Mouse (Mus musculus) lung, postnatal 0 days (tissue): ENCODE results near the gene Dpep2nb. TPM values are rescaled to one million over a fixed set of nuclear protein-coding genes. Genes with fewer than 3 reads are reported as not detected.

ENCODE experiments used
- ATAC-seq: fragments of 200-750 bp; cut with Nextera tagmentation; 2 replicates; pipeline ENCODE4 v1.8.0; 2017; ENCODE audit warnings: moderate library complexity
- DNase-seq: peaks from one replicate; pipeline ENCODE4 v3.0.0-alpha.2; 2016; ENCODE audit warnings: low spot score
- H3K27ac ChIP-seq: fragments of 300-500 bp; sonication (generic); 2 replicates; pipeline ENCODE4 v1.5.1; 2014; ENCODE audit warnings: antibody characterized with exemption, mild to moderate bottlenecking, low read length, mixed read lengths
- H3K27me3 ChIP-seq: fragments of 300-500 bp; sonication (generic); replicated peaks from 2 replicates; pipeline ENCODE4 v1.6.1; 2014; ENCODE audit warnings: low read length, mixed read lengths; ENCODE audit not compliant: insufficient read depth
- H3K36me3 ChIP-seq: fragments of 300-500 bp; sonication (generic); 2 replicates; pipeline ENCODE4 v1.6.1; 2014; ENCODE audit warnings: low read length, mixed read lengths; ENCODE audit not compliant: insufficient read depth
- H3K4me1 ChIP-seq: fragments of 300-500 bp; sonication (generic); 2 replicates; pipeline ENCODE4 v1.6.1; 2014; ENCODE audit warnings: antibody characterized with exemption, low read depth, low read length, mixed read lengths; ENCODE audit not compliant: insufficient read depth
- H3K4me2 ChIP-seq: fragments of 300-500 bp; sonication (generic); replicated peaks from 2 replicates; pipeline ENCODE4 v1.6.1; 2014; ENCODE audit warnings: low read depth, mild to moderate bottlenecking, low read length, moderate library complexity, mixed read lengths
- H3K4me3 ChIP-seq: fragments of 300-500 bp; sonication (generic); 2 replicates; pipeline ENCODE4 v1.5.1; 2014; ENCODE audit warnings: low read depth, low read length
- H3K9ac ChIP-seq: fragments of 300-500 bp; sonication (generic); replicated peaks from 2 replicates; pipeline ENCODE4 v1.6.1; 2014; ENCODE audit warnings: low read depth, mild to moderate bottlenecking
- H3K9me3 ChIP-seq: fragments of 300-500 bp; sonication (generic); 2 replicates; pipeline ENCODE4 v1.6.1; 2016; ENCODE audit warnings: low read length, mixed read lengths
- CTCF ChIP-seq: IDR thresholded peaks from 2 replicates; pipeline ENCODE4 v1.5.1; 2016; ENCODE audit warnings: antibody characterized with exemption, mild to moderate bottlenecking
- EP300 ChIP-seq: IDR thresholded peaks from 2 replicates; pipeline ENCODE4 v1.6.1; 2016; ENCODE audit warnings: antibody characterized with exemption, mild to moderate bottlenecking, control low read depth
- WGBS: fragments of 180-500 bp; shearing (Covaris S2); extraction: QIAGEN DNeasy Blood & Tissue Kit; methylation state at CpG from one replicate; pipeline ENCODE4 v1.1.7; 2014; 5-methylcytosine and 5-hydroxymethylcytosine counted together
- polyA plus RNA-seq: library from polyadenylated mRNA; unstranded; fragments of >200 nt; fragmentation: Nextera tagmentation; extraction: Ambion mirVana; gene quantifications from 2 replicates; pipeline ENCODE4 v1.2.1, GENCODE M21; 2015

Dpep2nb gene
- polyA plus RNA-seq, 1 experiment from 2014 or later = not detected

DNA sequence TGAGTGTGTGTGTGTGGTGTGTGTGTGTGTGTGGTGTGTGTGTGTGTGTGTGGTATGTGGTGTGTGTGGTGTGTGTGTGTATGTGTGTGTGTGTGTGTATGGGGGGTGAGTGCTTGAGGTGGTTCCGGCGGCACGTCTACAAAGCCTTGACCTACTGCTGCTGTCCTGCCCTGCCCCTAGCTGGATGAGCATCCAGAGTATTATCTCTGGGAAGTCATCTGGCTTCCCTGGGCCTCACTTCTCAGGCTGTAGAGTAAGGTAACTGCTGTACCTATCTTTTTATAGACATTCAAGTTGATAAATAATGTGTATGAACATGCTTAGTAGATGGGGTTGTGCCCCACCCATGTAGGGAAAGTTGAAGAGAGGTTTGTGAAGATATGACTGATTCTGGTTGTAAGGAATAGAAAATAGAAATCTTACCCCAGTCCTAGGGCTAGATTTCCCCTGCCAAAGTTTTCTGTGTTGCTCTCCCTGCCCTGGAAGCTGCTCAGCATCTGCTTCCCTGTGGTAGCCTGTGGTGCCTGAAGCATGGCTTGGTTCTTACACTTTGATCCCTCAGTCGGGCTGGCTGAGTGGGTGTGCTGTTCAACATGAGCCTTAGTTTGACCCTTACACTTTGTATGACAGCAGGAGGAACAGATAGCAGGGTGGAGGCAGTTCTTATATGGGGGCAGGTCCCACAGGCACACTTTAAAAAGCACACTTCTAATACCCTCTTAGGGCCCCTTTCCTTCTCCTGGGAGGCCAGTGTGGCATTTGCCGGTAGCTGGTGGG is 42.3 kb upstream of the Dpep2nb start:
- no peaks in the 10 kb centered on the region for H3K36me3 ChIP-seq
- no peak overlapping the region for H3K9ac ChIP-seq
- H3K9me3 ChIP-seq = no peaks in the 10 kb centered on the region
- no peak overlapping the region for H3K4me2 ChIP-seq
- TF ChIP-seq CTCF = no peak
- TF ChIP-seq EP300 = no peak
- H3K27me3 ChIP-seq = no peaks in the 10 kb centered on the region
- no peak overlapping the region for H3K27ac ChIP-seq
- no peak overlapping the region for H3K4me3 ChIP-seq
- 85% methylated on average over 5 of the region's 5 CpGs for WGBS
- DNase-seq (no peak), ATAC-seq (no peak)
- no peaks in the 10 kb centered on the region for H3K4me1 ChIP-seq

- Histone ChIP-seq H3K4me3 (no peak overlapping the region), H3K4me1 (no peaks in the 10 kb centered on the region), H3K27ac (no peak overlapping the region), H3K36me3 (no peaks in the 10 kb centered on the region), H3K27me3 (no peaks in the 10 kb centered on the region), H3K9me3 (no peaks in the 10 kb centered on the region), H3K9ac (no peak overlapping the region), H3K4me2 (no peak overlapping the region)
- ATAC-seq (no peak), DNase-seq (no peak)
- TF ChIP-seq EP300 (no peak), CTCF (no peak)
- 92% methylated on average over 11 of the region's 11 CpGs for WGBS
These were observed 41.2 kb upstream of the Dpep2nb start for GRCm38 (mm10) chr8:106046872-106047559.

GRCm38 (mm10) chr8:106044151-106044550 is 38.4 kb upstream of the Dpep2nb start:
- Histone ChIP-seq H3K4me3 (no peak overlapping the region), H3K9ac (no peak overlapping the region), H3K36me3 (no peaks in the 10 kb centered on the region), H3K4me1 (no peaks in the 10 kb centered on the region), H3K4me2 (no peak overlapping the region), H3K27me3 (no peaks in the 10 kb centered on the region), H3K27ac (no peak overlapping the region), H3K9me3 (no peaks in the 10 kb centered on the region)
- WGBS = 76% methylated on average over 3 of the region's 3 CpGs
- no peak for ATAC-seq
- TF ChIP-seq EP300 (no peak), CTCF (no peak)
- DNase-seq = no peak

DNA sequence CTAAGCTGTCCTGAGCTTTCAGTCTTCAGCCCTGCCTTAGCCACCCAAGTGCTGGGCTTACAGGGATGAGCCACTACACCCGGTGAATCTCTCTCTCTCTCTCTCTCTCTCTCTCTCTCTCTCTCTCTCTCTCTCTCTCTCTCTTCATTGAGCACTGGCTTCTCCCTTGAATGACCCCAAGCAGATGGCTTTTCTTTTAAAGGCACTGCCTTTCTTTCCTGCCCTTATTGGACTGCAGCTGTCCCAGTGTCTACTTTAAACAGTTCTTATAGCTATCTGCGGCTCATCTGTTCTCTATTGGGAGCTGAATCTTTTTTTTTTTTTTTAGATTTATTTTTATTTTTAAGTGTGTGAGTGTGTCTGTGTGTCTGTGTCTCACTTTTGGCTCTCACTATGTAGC is 37.3 kb upstream of the Dpep2nb start:
- ATAC-seq (no peak), DNase-seq (no peak)
- H3K36me3 ChIP-seq = no peaks in the 10 kb centered on the region
- no peak overlapping the region for H3K9ac ChIP-seq
- H3K27me3 ChIP-seq = no peaks in the 10 kb centered on the region
- TF ChIP-seq CTCF (no peak), EP300 (no peak)
- H3K4me3 ChIP-seq = no peak overlapping the region
- H3K4me1 ChIP-seq = no peaks in the 10 kb centered on the region
- no peaks in the 10 kb centered on the region for H3K9me3 ChIP-seq
- no peak overlapping the region for H3K4me2 ChIP-seq
- H3K27ac ChIP-seq = no peak overlapping the region
- 70% methylated on average over 2 of the region's 2 CpGs for WGBS

DNA sequence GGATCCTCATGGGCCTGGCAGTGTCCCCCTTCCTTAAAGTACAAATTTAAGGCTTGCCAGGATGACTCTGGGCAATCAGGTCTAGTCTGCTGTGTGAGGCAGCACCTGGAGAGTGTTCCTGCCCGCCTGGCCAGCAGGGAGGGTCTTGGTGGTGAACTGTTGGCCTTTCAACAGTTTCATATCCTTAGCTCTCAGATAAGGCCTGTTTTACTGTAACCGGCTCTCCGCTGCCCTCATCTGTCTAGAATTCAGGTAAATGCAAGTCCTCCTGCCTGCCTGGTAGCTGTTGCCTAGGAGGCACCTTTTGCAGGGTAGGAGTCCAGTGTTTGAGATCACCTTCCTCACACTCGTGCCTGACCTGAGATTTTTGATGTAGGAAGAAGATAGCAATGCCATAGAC is 34.4 kb upstream of the Dpep2nb start:
- TF ChIP-seq EP300 = no peak
- TF ChIP-seq CTCF = no peak
- no peak overlapping the region for H3K9ac ChIP-seq
- no peaks in the 10 kb centered on the region for H3K27me3 ChIP-seq
- H3K36me3 ChIP-seq = no peaks in the 10 kb centered on the region
- WGBS = 64% methylated on average over 4 of the region's 4 CpGs
- H3K4me3 ChIP-seq = no peak overlapping the region
- H3K4me2 ChIP-seq = no peak overlapping the region
- no peaks in the 10 kb centered on the region for H3K4me1 ChIP-seq
- H3K9me3 ChIP-seq = no peaks in the 10 kb centered on the region
- no peak overlapping the region for H3K27ac ChIP-seq
- DNase-seq = no peak
- no peak for ATAC-seq

DNA sequence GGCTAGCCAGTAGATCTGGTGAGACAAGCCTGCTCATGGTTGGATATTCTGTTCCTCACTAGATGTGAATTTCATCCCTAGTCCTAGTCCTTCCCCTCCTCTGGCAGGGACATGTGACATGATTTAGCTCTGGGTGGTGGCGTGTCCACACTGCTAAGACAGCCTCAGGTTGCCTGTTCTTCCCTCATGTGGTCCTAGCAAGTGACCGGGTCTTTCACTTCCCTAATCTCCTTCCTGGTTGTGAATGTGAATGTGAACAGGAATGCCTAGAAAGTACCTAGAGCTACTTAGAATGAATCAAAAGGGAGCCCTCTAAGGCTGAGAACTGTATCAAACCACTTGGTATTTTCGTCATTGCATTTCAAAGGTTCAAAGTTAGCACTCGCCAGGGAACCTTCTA is 33.8 kb upstream of the Dpep2nb start:
- no peak overlapping the region for H3K4me3 ChIP-seq
- DNase-seq = no peak
- no peak overlapping the region for H3K27ac ChIP-seq
- H3K27me3 ChIP-seq = no peaks in the 10 kb centered on the region
- ATAC-seq = no peak
- H3K36me3 ChIP-seq = no peaks in the 10 kb centered on the region
- H3K4me2 ChIP-seq = no peak overlapping the region
- TF ChIP-seq EP300 (no peak), CTCF (no peak)
- H3K4me1 ChIP-seq = no peaks in the 10 kb centered on the region
- no peaks in the 10 kb centered on the region for H3K9me3 ChIP-seq
- 78% methylated on average over 4 of the region's 4 CpGs for WGBS
- H3K9ac ChIP-seq = no peak overlapping the region
